Mouse (Mus musculus) regulatory T cell (primary cell): Measurements from ENCODE around the gene Slc25a26.

Experiments
- in situ Hi-C: fragments of 300-600 bp; cut with MboI, MseI; formaldehyde crosslinking; loops from one replicate; pipeline ENCODE4 v1.15.1; 2025; ENCODE audit warnings: high pct_unique_total_duplicates

The Slc25a26 gene

DNA sequence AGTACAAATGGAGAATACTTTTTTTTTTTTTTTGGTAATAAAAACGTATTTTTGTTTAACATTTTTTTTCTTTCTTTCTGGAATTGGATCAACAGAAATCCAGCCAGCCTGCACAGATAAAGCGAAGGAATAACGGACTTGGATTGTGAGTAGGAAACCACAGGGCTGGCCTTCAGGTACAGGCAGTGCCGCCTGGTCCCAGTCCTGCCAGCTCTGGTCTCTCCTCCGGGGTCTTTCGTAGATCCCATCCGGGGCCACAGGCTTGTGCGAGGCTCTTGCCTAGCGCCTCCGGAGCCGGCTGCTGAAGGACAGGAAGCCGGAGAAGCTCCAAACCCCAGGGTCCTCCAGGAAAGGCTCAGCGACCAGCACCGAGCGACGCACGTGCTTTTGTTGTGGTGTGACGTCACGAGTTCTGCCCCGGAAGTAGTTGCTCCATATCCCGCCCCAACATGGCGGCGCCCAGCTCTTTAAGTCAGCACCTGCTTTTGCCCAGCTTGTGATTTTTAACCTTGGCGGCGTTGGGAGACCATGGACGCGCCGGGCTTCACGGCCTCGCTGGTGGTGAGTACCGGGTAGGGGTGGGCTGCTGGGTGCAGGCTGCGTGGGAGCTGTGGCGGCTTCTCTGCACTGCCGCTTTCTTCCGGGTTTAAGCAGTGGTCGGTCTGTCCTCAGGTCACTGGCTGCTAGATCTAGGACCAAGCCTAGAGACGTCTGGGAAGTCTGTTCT lies at the start of gene Slc25a26:
Gene Slc25a26, plus strand, starts transcription at position 435 of the 727 bp plus-strand sequence.
- in situ Hi-C loops, result loop anchor here (25.0 kb wide), 1 partner anchor 1212 kb away; the partner anchor contains the start of gene Suclg2

- in situ Hi-C loops, result no loop called here
These were observed 35.9 kb upstream of the Slc25a26 start for GRCm38 (mm10) chr6:94464037-94464891.

- in situ Hi-C loops, result no loop called here
These were observed 33.5 kb upstream of the Slc25a26 start for GRCm38 (mm10) chr6:94466508-94467205.

DNA sequence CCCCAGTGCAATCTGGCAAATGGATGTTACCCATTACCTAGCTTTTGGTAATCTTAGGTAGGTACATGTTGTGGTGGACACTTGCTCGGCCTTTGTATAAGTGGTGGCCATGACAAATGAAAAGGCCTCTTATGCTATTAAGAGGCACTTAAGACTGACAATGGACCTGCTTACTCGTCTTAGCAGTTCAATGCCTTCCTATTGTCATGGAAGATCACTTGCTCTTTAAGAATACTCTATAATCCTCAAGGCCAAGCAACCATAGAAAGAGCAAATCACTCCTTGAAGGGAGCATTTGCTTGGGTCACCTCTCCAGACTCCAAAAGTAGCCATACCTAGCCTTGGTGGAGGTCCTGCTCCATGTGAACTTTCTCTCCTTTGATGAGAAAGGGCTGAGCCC lies 7.4 kb upstream of the Slc25a26 start:
- in situ Hi-C loops, result no loop called here

- in situ Hi-C loops, result loop anchor here (25.0 kb wide), 1 partner anchor 1208 kb away; the partner anchor contains the start of gene Suclg2
These were observed 3.8 kb downstream of the Slc25a26 start for GRCm38 (mm10) chr6:94503963-94504362.

- in situ Hi-C loops, result loop anchor here (25.0 kb wide), 1 partner anchor 1204 kb away; the partner anchor contains the start of gene Suclg2
These were observed 7.8 kb downstream of the Slc25a26 start for GRCm38 (mm10) chr6:94507921-94508320.

DNA sequence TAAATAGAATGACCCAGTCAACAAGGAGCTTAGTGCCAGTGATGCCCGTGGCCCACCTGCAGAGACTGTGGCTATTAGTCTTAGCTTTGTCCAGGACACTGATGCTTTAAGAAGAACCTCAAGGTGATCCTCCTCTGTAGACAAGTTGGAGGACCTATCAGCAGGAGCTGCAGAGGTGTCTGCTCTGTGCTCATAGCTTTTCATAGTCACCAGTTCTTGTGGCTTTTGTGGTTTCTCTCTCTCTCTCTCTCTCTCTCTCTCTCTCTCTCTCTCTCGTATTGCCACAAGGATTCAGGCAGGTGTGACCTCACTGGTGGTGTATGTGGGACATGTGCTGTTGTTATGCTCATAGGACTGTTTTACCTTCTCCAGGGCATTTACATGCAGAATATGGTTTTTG lies 8.7 kb downstream of the Slc25a26 start:
- in situ Hi-C loops, result loop anchor here (25.0 kb wide), 1 partner anchor 1203 kb away; the partner anchor contains the start of gene Suclg2

- in situ Hi-C loops, result loop anchor here (25.0 kb wide), 1 partner anchor 1203 kb away; the partner anchor contains the start of gene Suclg2
These were observed 9.1 kb downstream of the Slc25a26 start for GRCm38 (mm10) chr6:94509220-94509619.

DNA sequence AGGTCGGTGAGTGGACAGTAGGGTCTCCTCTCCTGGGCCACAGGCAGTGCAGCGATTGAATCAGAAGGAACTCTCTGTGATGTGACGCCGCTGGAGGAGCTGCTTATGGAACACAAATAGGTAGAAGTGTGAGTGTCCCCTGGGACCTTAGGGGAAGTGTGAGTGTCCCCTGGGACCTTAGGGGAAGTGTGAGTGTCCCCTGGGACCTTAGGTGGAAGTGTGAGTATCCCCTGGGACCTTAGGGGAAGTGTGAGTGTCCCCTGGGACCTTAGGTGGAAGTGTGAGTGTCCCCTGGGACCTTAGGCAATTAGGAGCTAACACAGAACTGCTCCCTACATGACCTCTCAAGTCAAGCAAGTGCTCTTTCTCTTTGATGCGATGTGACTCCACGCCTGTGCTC lies 18.0 kb downstream of the Slc25a26 start:
- in situ Hi-C loops, result loop anchor here (25.0 kb wide), 1 partner anchor 1194 kb away; the partner anchor contains the start of gene Suclg2

- in situ Hi-C loops, result loop anchor here (5.0 to 25.0 kb wide), 2 partner anchors 73 to 1188 kb away; partner anchors contain the start of gene Suclg2
These were observed 24.2 kb downstream of the Slc25a26 start for GRCm38 (mm10) chr6:94524335-94524734.

- in situ Hi-C loops, result no loop called here
These were observed 30.6 kb downstream of the Slc25a26 start for GRCm38 (mm10) chr6:94530756-94531155.

GRCm38 (mm10) chr6:94532086-94532485 lies 32.0 kb downstream of the Slc25a26 start:
- in situ Hi-C loops, result no loop called here

DNA sequence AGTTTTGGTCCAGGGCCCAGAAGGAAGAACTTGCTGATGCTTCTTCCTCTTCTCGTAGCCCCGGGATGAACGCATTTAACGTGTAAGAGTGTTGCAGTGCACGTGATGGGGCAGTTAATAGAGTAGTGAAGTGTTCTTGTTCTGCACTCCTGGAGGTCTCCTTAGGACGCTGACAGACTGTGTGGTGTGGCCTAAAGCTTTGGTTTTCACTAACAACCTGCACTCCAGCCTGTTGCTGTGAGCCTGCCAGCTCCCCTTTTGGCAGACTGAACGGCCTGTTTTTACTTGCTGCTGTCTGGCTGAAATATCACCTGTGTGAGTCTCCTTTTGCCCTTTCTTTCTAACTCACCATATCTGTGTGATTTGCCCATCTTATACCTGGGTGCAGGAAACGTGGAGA lies 36.3 kb downstream of the Slc25a26 start:
- in situ Hi-C loops, result no loop called here

GRCm38 (mm10) chr6:94537652-94538051 lies 37.5 kb downstream of the Slc25a26 start:
- in situ Hi-C loops, result no loop called here

- in situ Hi-C loops, result no loop called here
These were observed 40.0 kb downstream of the Slc25a26 start for GRCm38 (mm10) chr6:94540090-94540489.

GRCm38 (mm10) chr6:94540615-94541014 lies 40.5 kb downstream of the Slc25a26 start:
- in situ Hi-C loops, result no loop called here

DNA sequence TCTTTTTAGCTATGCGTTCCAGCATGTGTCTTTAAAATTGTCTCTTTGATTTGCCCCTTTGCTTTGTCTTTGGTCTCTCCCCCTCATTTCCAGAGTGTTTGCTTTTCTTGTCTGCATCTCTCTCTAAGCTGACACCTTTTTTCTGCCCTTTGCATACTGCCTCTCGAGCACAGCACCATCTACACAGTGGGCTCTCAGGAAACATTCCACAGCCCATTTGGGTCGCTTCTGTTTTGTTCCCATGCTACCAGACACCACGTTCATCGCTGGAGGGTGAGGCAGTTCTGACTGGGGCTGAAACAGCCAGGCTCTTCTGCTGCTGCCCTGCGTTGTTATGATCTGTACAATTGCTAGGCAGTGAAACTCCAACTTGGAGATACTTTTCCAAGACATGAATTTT lies 41.0 kb downstream of the Slc25a26 start:
- in situ Hi-C loops, result no loop called here

DNA sequence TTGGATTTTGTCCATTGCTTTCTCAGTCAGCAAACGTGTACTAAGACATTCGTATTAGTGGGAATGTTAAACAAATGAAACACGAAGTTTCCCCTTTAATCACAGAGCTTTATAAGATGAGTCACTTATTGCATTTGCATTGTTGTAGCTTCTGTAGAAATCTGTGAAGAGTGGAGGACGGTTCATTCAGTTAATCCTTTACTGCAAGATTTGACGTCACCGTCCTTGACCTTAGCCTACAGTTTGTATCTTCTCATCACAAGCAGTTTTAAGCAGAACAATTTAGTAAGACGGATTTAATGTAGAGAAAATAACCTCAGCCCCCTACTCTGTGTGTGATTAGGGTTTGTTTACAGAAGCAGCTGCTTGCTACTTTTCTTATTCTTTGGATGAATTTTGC lies 41.7 kb downstream of the Slc25a26 start:
- in situ Hi-C loops, result no loop called here

DNA sequence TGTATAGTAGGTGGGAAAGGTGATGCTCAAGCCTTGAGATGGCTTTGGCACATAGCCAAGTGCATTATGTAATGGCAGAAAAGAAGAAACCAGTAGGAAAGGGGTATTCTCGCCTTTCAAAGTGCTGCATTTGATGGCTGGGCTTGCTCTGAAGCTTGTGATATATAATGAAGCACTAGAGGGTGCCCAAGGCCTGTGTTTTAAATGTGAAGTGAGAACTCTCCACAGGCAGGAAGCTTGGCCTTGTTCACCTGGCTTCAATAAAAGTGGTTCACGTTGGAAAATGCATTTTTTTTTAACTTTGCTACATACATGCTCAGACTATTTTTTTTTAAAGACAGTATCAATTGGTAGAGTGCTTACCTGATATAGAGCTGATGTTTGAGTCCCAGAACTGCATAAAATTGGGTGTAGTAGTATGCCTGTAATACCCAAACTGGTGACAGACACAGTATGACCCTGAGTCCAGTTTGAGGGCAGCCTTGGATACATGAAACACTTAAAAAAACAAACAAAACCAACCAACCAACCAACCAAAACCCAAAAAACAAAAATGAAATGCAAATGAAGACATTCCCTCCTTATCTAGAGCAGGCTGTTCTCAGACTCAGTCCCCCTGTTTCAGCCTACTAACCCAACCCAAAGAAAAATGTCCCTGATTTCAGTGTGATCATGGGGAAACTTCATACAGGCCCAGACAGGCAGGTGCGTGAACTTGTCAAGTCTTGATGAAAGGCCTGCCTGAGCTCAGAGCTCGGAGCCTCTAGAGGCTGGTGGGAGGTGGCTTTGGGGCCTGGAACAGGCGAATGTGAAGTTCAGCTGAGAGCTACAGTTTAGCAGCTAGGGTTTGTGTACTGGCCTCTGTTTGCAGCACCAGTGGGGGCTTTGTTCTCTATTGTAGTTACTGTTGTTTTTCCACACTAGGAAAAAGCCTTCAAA lies 44.0 kb downstream of the Slc25a26 start:
- in situ Hi-C loops, result no loop called here

- in situ Hi-C loops, result loop anchor here (5.0 kb wide), 1 partner anchor 415 kb away; no protein-coding TSS in a partner anchor
These were observed 47.1 kb downstream of the Slc25a26 start for GRCm38 (mm10) chr6:94547239-94547638.
